Mouse (Mus musculus): ENCODE measurements around the gene Armcx5. TPM values are rescaled to one million over a fixed set of nuclear protein-coding genes. Genes with fewer than 3 reads are reported as not detected.
A peak's percentile ranks its signal among the peaks of the same experiment; 100 is the strongest.
"Not testable (repeated sequence)": the region's sequence is repeated elsewhere in the genome, so short reads cannot be mapped to it uniquely, and the experiment has no call there.

Armcx5 gene
- polyA plus RNA-seq, 1 experiment from 2014 or later = 11.0 TPM

DNA sequence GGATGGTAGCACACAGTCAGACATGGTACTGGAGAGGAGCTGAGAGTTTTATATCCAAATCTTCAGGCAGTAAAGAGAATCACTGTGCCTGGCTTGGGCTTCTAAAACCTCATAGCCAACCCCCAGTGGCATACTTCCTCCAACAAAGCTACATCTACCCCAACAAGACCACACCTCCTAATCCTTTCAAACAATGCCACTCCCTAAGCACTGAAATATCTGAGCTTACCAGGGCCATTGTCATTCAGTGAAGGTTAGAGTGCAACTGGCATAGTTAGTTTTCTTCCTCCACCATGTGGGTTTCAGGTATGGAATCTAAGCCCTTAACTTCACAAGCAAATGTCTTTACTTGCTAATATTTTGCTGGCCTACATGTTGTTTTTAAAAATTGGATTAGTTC is 49.0 kb downstream of the Armcx5 start:
- DNase-seq (ENCODE audit: low spot score) = no peak
- Histone ChIP-seq H3K4me3 (no peak overlapping the region), H3K9me3 (no peaks in the 10 kb centered on the region), H3K27me3 (ENCODE audit: insufficient read depth, poor library complexity, severe bottlenecking) (no peaks in the 10 kb centered on the region), H3K4me1 (no peaks in the 10 kb centered on the region), H3K27ac (no peak overlapping the region), H3K36me3 (no peaks in the 10 kb centered on the region)

DNA sequence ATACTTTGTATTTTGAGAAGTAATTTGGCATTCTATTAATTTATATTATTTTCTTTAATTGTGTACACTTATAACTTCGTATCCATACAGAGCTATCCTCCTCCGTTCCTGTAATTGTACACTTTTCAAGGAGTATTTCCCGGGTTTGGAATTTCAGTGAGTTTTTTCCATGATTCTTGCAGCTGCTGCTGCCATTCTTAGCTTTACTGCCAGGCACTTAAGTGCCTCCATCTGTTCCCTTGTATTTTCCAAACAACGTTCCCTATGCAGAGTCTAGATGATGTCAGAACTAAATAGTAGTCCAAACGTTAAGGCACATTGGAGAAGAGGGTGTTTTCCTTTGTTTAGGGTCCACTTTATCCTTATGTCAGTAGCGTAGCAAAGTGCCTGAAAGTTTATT is 49.8 kb downstream of the Armcx5 start:
- 81% methylated on average over 6 of the region's 6 CpGs for WGBS
- H3K9me3 ChIP-seq = no peaks in the 10 kb centered on the region
- DNase-seq (ENCODE audit: low spot score) = no peak
- no peak overlapping the region for H3K27ac ChIP-seq
- no peaks in the 10 kb centered on the region for H3K36me3 ChIP-seq
- H3K27me3 ChIP-seq (ENCODE audit: insufficient read depth, poor library complexity, severe bottlenecking) = no peaks in the 10 kb centered on the region
- no peak overlapping the region for H3K4me3 ChIP-seq
- no peaks in the 10 kb centered on the region for H3K4me1 ChIP-seq

DNA sequence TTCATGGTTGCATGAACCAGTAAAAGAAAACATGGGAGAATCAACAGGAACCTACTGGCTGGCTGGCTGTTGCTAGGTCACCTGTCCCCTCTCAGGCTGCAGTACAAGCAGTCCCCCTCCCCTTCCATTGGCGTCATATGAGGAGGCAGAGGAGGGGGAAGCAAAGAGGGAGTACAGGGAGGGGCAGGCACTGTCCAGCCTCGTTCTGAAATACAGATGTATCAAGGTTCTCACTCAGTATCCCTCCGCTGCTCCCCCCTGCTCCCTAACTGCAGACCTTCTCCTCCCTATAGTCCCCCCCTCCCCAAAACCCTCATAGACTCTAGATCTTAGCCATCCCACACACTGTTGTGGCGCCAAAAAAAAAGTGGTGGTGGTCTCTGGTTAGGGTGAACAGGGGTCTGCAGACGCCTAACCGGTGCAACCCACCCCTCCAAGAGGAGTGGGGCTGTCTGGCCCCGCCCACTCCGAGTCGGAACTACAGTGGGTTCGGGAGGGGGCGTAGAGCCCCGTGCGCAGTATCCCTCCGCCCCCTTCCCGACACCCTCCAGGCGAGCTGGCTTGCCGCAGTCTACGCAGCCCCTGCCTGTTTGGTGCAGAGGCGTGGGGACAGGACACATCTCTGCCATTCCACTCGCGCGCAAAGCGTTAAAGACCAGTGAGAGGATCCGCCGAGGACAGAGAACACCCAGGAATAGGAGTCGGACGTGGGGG is 53.2 kb downstream of the Armcx5 start:
- DNase-seq (ENCODE audit: low spot score) = peak; percentile 75
- peaks cover 18% of the 10 kb centered on the region for H3K36me3 ChIP-seq
- not testable (repeated sequence) for H3K27me3 ChIP-seq (ENCODE audit: insufficient read depth, poor library complexity, severe bottlenecking); H3K9me3 ChIP-seq; H3K4me1 ChIP-seq
- peak overlapping the region; percentile 68 for H3K4me3 ChIP-seq
- H3K27ac ChIP-seq = peak overlapping the region; percentile 72
- WGBS = 20% methylated on average over 26 of the region's 27 CpGs

DNA sequence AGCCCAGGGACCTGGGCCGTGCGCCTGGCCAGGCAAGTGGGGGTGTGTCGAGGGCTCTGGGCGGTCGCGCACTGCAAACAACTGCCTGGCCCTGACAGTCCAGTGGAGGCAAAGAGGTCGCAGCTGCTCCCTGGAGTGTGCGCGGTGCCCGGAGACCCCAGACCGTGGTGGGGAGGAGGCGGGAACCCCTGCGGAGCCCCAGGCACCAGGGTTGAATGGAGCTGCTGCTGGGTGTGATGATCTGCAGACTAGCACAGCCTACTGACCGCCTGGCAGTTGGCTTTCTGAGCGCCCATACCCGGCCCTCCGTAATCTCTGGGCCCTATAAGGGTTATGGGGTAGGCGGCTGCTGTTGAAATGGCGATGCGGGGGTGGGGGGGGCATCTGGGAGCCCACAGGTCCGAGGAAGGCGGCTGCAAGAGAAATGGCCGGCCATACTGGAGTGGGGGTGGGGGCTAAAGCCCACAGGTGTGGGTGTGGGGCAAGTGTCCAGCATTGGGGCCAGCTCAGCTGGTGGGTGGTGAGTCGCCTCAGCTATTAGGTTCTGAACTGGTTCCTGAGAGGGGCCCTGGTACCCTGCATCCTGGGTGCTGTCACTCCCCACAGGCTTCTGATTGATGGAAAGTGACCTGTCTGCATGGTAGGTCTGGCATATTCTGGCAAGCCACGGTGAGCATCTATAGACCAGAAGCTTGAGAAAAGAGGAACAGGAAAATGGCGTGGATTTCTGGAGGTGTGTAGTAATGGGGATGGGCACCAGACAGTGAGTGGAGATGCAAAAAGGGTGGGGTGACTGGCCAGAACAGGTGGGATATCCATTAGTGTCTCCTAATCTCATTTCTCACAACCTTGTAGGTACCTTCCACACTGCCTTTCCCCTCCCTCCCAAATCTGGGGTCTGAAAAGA is 54.0 kb downstream of the Armcx5 start:
- Histone ChIP-seq H3K4me3 (peak overlapping the region; percentile 68), H3K36me3 (peaks cover 25% of the 10 kb centered on the region), H3K27ac (peak overlapping the region; percentile 72)
- H3K27me3 ChIP-seq (ENCODE audit: insufficient read depth, poor library complexity, severe bottlenecking); H3K9me3 ChIP-seq; H3K4me1 ChIP-seq; DNase-seq (ENCODE audit: low spot score): not testable (repeated sequence)
- WGBS = 15% methylated on average over 26 of the region's 26 CpGs

MicroRNA genes within 50 kb of the gene (microRNA counts, 519-probe panel; counts per million panel counts)
- not detected for microRNA mmu-miR-1970

Small RNAs within 50 kb of the gene (microRNA-seq; reads per million reads assigned to microRNA genes)
- gene Mir1970 (not detected), gene Mir7646 (not detected)

Other genes with a start within 250 kb of the Armcx5 start
- gene AV320801, start 248.1 kb upstream of the Armcx5 start, polyA plus RNA-seq (2016; fragmentation: Nextera tagmentation; extraction: Ambion mirVana) = not detected in 2 replicates
- gene Nxf7, start 144.0 kb upstream of the Armcx5 start, polyA plus RNA-seq (2016; fragmentation: Nextera tagmentation; extraction: Ambion mirVana) = 0.25 and 0.38 TPM in 2 replicates
- gene Prame, start 115.0 kb upstream of the Armcx5 start, polyA plus RNA-seq (2016; fragmentation: Nextera tagmentation; extraction: Ambion mirVana) = not detected in 2 replicates
- gene Tcp11x2, start 48.9 kb upstream of the Armcx5 start, polyA plus RNA-seq (2016; fragmentation: Nextera tagmentation; extraction: Ambion mirVana) = not detected in 2 replicates
- not detected in 2 replicates for gene Tmsb15a, start 17.5 kb upstream of the Armcx5 start, polyA plus RNA-seq (2016; fragmentation: Nextera tagmentation; extraction: Ambion mirVana)
- gene Gprasp1, start within 50 bp of the Armcx5 start, polyA plus RNA-seq (2016; fragmentation: Nextera tagmentation; extraction: Ambion mirVana) = 40.7 TPM in 2 replicates
- 61.1 and 67.1 TPM in 2 replicates for gene Bhlhb9, start 54.9 kb downstream of the Armcx5 start, polyA plus RNA-seq (2016; fragmentation: Nextera tagmentation; extraction: Ambion mirVana)
- 19.9 and 20.0 TPM in 2 replicates for gene Gprasp2, start 96.3 kb downstream of the Armcx5 start, polyA plus RNA-seq (2016; fragmentation: Nextera tagmentation; extraction: Ambion mirVana)

All from heart, embryonic 10.5 days (tissue).